Mouse (Mus musculus): ENCODE measurements around the gene Sdr42e1. TPM values are rescaled to one million over a fixed set of nuclear protein-coding genes. Genes with fewer than 3 reads are reported as not detected.

Gene Sdr42e1
- 1 to 10 TPM; 1.6 to 2.2 TPM for total RNA-seq (2021)
- long read RNA-seq, experiment 1, partial matches to known transcripts: 0 of 3 reads
- long read RNA-seq, experiment 1, other reads (novel, unspliced or antisense): 0 of 3 reads
- long read RNA-seq, experiment 2, partial matches to known transcripts: 0 of 1 reads
- long read RNA-seq, experiment 2, other reads (novel, unspliced or antisense): 1 of 1 reads

- intact Hi-C loops (cut with DNase I): no loop called here
- DNase-seq: peak; percentile 47 to 54
These were observed at the start of gene Sdr42e1 for GRCm38 (mm10) chr8:117673430-117673830. TSS of gene Sdr42e1 (minus strand) at chr8:117673689.

GRCm38 (mm10) chr8:117718152-117718860, 44.8 kb upstream of the Sdr42e1 start:
- intact Hi-C loops (cut with DNase I): no loop called here
- no peak for DNase-seq

- intact Hi-C loops (cut with DNase I): no loop called here
- no peak for DNase-seq
These were observed 42.4 kb upstream of the Sdr42e1 start for GRCm38 (mm10) chr8:117715896-117716295.

- DNase-seq: no peak
- intact Hi-C loops (cut with DNase I): no loop called here
These were observed 41.1 kb upstream of the Sdr42e1 start for GRCm38 (mm10) chr8:117714604-117715003.

- intact Hi-C loops (cut with DNase I): no loop called here
- no peak for DNase-seq
These were observed 38.7 kb upstream of the Sdr42e1 start for GRCm38 (mm10) chr8:117712226-117712625.

GRCm38 (mm10) chr8:117706141-117706540, 32.7 kb upstream of the Sdr42e1 start:
- DNase-seq: no peak
- intact Hi-C loops (cut with DNase I): no loop called here

GRCm38 (mm10) chr8:117702701-117703100, 29.2 kb upstream of the Sdr42e1 start:
- DNase-seq: no peak
- intact Hi-C loops (cut with DNase I): no loop called here

- intact Hi-C loops (cut with DNase I): no loop called here
- no peak for DNase-seq
These were observed 28.4 kb upstream of the Sdr42e1 start, which contains the start of gene Hsd17b2 for GRCm38 (mm10) chr8:117701859-117702258. TSS of gene Hsd17b2 (plus strand) at chr8:117701904.

- no peak for DNase-seq
- intact Hi-C loops (cut with DNase I): no loop called here
These were observed 27.8 kb upstream of the Sdr42e1 start for GRCm38 (mm10) chr8:117701246-117701645.

- no peak for DNase-seq
- intact Hi-C loops (cut with DNase I): no loop called here
These were observed 27.2 kb upstream of the Sdr42e1 start for GRCm38 (mm10) chr8:117700699-117701098.

- DNase-seq: peak; percentile 27 to 44
- intact Hi-C loops (cut with DNase I): loop anchor here (5.0 kb wide), 1 partner anchor 165 kb away; no protein-coding TSS in a partner anchor
These were observed 23.8 kb upstream of the Sdr42e1 start for GRCm38 (mm10) chr8:117697248-117697647.

- intact Hi-C loops (cut with DNase I): loop anchor here (5.0 kb wide), 1 partner anchor 167 kb away; no protein-coding TSS in a partner anchor
- DNase-seq: no peak
These were observed 22.1 kb upstream of the Sdr42e1 start for GRCm38 (mm10) chr8:117695636-117696035.

GRCm38 (mm10) chr8:117692131-117692530, 18.6 kb upstream of the Sdr42e1 start:
- intact Hi-C loops (cut with DNase I): no loop called here
- DNase-seq: no peak

GRCm38 (mm10) chr8:117687890-117688289, 14.4 kb upstream of the Sdr42e1 start:
- intact Hi-C loops (cut with DNase I): no loop called here
- no peak for DNase-seq

- intact Hi-C loops (cut with DNase I): no loop called here
These were observed 11.0 kb upstream of the Sdr42e1 start for GRCm38 (mm10) chr8:117684504-117684903.

GRCm38 (mm10) chr8:117683925-117684472, 10.5 kb upstream of the Sdr42e1 start:
- DNase-seq: no peak
- intact Hi-C loops (cut with DNase I): no loop called here

More at GRCm38 (mm10) chr8:117684504-117684903, 11.0 kb upstream of the Sdr42e1 start:
- DNase-seq: no peak

GRCm38 (mm10) chr8:117678650-117679049, 5.2 kb upstream of the Sdr42e1 start:
- no peak for DNase-seq
- intact Hi-C loops (cut with DNase I): no loop called here

GRCm38 (mm10) chr8:117677011-117677410, 3.5 kb upstream of the Sdr42e1 start:
- DNase-seq: no peak

GRCm38 (mm10) chr8:117676460-117676859, 3.0 kb upstream of the Sdr42e1 start:
- intact Hi-C loops (cut with DNase I): no loop called here
- DNase-seq: no peak

More at GRCm38 (mm10) chr8:117677011-117677410, 3.5 kb upstream of the Sdr42e1 start:
- intact Hi-C loops (cut with DNase I): no loop called here

GRCm38 (mm10) chr8:117675171-117675570, 1.7 kb upstream of the Sdr42e1 start:
- intact Hi-C loops (cut with DNase I): no loop called here
- DNase-seq: no peak

GRCm38 (mm10) chr8:117672558-117672957, 931 bp downstream of the Sdr42e1 start:
- intact Hi-C loops (cut with DNase I): no loop called here
- no peak for DNase-seq

GRCm38 (mm10) chr8:117670461-117670860, 3.0 kb downstream of the Sdr42e1 start:
- DNase-seq: no peak
- intact Hi-C loops (cut with DNase I): no loop called here
